Mouse (Mus musculus) cerebellum, postnatal 25 days (tissue): ENCODE measurements around the gene Vrk2.

Source experiments
- DNase-seq, 2 experiments: peaks; one replicate each; pipeline ENCODE4 v3.0.0; 2021; ENCODE audit warnings: mixed read lengths in 2 of 2

The Vrk2 gene

DNA sequence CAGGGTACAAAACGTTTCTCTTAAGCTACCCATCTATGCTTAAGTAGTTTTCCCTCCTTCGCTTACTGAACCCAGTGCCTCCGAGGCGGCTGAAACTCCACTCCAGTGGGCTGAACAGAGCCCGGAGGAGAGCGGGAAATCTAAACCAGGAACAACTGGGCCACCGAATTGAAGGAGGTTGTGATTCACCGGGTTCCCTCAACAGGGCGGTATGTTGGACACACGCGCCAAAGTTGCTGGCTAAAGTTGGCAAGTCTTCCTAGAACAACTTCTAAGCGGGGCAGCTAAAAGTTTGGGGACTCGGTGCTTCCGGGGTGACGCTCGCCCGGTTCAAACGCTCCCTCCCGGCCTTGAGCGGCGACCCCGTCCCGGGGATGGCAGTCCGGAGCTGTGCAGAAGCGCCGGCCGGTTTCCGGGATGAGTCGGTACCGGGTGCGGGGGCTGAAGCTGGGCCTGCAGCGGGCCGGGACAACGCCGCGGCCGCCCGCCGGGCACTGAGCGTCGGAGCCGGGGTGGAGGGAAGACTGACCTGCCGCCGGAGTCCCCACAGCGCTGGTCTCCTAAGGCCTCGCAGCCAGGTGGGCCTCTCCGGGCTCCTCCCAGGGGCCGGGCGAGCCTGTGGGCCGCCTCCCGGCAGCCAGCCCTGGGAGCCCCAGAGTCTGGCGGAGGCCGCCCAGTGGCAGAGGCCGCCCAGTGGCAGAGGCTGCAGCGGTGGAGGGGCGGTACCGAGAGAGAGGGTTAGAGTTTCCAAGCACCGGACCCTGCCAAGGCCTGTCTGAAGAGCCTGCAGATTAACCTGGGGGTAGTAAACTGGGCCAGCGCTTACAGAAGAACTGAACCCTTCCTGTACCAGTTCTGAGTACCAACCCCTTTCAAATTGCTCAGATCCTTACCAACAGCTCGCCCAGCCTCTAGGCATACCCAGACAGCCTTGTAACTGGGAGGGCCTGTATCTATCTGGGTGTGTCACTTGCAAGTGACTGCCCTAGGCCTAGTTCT is at the start of gene Vrk2, which contains the start of gene Gm6899:
Vrk2 (minus strand) TSS at position 939 of the 999 bp plus-strand sequence.
Gm6899 (plus strand) TSS at position 181 of the 999 bp plus-strand sequence.
- peak; percentile 37 to 50 for DNase-seq

DNA sequence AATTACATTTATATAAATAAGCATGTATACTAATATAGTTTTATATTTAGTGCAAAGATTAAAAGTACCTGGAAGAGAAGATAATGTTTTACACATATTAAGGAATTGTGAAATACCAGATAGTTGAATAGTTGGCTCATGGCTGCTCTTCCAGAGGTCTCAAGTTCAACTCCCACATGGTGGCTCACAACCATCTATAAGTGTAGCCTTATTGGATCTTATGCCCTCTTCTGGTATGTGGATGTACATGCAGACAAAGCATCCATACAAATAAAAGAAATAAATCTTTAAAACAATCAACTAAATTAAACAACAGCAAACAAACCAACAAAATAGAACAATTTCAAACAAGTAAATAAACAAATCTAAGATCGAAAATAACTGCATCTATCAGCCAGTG is 48.3 kb upstream of the Vrk2 start:
- no peak for DNase-seq

DNA sequence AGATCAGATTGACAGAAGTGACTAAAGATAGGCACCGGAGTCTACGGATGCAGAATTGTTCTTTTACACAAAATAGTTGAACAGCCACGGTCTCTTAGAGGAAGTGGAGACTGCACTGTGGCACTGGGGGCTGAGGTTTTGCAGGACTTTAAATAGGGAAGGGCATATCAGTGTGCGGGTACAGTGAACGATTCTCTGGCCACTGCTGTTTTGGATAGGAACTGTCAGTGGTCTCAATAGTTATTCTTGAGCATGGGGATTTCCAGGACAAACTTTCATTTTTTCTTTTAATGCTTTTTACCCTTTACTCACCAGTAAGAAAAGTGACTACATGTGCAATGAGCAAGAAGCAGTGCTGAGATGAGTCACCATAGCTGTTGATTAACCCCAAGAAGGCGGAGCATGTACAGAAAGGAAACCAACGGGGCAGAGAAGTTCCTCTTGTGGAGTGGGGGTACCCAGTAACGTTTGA is 46.6 kb upstream of the Vrk2 start:
- DNase-seq: no peak

DNA sequence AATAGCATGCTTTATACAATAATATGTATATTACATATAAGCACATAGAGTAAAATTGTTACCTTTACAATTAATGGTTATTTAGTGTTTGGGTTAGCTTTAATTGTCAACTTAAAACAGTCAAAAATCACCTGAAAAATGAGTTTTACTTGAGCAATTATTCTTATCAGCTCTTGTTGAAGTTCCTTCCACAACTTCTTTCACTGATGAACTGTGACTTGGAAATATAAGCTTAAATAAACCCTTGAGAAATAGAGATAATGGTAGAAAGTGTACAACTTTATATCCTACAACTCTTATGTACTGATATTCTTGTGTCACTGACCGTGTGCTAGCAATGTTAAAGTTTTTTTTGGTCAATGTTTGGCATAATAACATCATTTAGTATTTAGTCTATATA is 42.4 kb upstream of the Vrk2 start:
- DNase-seq: no peak

DNA sequence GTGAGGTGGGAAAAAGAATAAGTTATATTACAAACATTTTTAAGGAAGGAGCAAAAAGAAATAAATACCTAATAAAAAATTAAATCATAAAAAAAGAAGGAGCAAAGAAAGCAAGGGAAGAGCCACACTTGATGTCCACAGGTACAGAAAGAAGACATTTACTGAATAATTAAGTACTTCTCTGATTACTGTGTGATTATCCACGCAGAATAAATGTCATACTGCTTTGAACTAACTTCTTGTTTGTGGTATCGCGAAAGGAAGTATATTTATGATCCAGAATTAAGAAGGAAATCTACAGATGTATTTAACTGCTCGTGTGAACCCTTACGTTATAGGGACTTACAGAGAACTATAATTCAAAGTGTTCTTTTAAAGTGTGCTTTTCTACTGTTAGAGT is 28.9 kb upstream of the Vrk2 start:
- no peak for DNase-seq

DNA sequence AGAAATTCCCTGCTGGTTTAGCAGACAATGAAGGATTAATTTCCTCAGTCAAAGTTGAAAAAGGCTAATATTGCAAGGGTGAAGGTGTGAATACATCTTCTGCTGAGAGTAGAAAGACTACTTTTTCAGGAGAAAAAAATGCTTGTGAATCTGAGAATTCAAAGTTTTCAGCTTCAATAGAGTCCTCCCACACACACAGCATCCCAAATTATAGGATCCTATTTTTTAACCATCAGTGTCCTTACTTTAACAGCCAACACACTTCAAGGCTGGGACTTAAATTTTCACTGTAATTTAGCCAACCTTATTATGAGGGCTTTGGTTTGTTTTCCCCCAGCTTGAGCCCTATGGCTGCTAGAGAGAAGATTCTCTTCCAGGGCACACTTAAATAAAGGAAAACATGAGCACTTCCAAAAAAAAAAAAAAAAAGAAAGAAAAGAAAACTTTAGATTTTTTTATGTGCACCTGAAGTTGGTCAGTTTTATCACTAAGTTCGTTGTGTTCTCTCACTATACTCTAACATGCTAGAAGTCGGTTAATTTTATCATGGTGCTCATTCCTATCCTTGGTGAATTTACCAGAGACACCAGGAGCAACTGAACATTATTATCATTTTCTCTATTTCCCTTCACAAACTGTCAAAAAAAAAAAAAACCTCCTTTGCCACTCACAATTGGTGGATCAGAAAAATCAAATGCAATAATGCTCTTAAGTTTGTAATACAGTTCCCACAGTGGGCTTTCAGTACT is 24.9 kb upstream of the Vrk2 start:
- no peak for DNase-seq

DNA sequence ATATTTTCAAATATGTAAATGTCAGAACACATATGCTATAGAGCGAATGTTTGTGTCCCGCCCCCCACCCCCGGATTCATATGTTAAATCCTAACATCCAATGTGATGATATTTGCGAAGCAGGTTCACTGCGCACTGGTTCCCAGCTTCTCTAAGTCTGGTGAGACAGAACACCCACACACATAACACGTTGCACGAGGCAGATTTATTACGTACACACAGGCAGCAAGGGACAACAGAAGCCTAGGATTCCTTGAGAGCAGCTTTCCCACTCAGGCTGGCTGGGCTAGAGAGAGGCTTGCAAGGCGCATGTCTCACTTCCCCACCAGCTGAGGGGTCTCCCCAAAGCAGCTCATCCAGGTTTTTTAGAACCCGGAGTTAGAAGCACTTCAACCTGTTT is 15.0 kb upstream of the Vrk2 start:
- no peak for DNase-seq

DNA sequence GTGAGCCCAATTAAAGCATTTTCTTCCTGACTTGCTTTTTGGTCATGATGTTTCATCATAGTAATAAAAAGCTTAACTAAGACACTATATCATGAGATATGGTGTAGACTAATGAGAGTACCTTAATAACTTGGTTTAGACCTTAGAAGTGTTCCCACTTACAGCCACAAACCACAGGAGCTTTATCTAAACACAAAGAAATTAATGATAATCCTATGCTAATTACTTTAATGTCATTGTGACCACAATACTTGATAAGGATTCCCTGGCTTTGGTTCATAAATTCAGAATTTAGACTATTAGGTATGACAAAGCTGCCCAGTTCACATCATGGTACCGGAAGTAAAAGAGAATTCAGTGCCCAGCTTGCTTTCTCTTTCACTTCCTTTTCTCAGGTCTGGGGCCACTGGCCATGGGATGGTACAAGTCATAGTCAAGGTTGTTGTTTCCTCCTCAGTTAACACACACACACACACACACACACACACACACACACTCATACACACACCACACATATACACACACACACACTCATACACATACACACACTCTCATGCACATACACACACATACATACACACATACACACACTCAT is 10.4 kb upstream of the Vrk2 start:
- DNase-seq: no peak

DNA sequence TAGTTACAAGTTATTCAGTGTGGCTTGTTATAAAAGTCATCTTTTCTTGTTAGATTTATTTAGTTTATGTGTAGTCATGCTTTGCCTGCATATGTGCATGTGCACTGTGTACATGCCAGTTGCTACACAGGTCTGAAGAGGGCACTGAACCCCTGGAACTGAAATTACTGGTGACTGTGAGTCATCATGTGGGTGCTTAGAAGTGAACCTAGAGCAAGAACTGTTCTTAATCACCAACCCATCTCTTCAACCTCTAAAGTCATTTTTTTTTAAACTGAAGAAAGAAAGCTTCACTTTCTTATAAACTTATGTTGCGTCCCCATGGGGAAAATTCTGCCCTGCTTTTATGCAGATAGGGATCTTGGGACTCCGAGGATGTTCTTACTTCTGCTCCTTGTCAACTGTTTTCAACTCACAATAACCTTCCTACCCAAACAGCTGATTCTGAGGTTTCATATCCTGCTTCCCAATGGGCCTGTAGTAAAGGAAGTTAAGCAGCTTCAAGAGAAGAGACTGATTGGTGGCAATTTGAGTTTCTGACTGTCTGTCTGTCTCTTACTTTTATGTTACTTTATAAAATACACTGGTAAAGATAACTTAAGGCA is 7.9 kb upstream of the Vrk2 start:
- no peak for DNase-seq

DNA sequence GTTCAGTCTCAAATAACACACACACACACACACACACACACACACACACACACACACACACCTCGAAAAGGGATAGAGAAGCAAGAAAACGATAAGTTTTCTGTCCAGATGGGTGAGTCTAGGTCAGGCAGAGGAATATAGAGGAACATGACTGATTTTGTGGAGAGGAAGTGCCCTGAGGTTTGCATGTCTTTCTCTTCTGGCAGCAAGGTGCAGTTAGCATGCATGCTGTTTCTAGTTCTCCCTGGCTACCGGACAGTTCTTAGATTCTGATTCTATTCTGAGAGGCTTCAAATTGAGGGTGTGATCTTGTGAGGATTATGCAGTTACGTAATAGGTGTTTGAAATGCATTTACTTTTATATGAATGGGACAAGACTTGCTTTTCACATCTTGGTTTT is 6.9 kb upstream of the Vrk2 start:
- DNase-seq: no peak

DNA sequence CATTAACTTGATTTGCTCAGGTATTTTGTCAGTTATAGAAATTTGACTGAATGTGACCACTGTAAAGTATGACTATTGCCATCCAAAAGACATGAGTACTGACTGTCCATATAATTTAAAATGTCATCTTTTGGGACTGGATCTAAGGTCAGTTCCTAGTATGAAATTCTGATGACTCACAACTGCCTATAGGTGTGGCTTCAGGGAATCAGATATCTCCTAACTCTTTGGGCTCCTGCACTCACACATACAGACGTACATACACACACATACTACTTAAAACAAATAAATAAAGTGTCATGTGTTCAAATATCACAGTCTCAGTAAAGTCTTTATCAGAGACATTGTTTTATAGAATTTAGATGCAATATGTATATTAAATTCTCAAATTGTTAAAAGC is 5.1 kb upstream of the Vrk2 start:
- DNase-seq: no peak

DNA sequence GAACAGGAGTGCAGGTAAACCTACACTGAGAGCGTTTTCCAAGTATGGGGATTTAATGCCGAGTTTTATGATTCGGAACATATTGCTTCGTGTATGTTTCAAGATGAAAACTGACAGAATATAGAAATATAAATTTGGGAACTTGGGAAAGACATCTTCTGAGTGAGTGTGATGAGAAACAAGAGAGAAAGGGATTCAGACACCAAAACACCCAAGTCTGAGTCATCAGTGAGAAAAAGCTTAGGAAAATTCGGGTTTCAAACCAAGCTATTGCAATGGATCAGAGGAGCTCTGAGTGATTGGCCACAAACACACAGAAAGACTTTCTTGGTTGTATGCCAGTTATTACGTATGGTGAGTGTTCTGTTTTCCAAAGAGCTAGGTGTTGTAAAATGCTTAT is 4.0 kb upstream of the Vrk2 start:
- no peak for DNase-seq

DNA sequence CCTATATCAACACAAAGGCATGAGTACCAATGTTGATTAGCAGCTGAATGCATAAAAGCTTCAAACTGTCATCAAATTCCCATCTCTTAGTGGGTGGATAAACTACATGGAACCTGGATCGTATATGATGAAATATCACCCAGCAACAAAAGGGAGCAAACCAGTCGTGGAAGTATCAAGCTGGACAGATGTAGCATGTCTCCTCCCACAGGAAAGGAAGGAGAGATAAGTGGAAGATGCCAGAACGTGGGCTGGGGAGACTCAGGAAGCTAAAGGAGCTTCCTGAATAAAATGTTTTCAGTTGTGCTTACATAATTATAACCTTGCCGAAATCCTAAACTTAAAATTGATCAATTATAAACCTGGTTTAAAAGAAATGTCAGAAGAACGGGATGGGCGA is 3.3 kb upstream of the Vrk2 start:
- no peak for DNase-seq

DNA sequence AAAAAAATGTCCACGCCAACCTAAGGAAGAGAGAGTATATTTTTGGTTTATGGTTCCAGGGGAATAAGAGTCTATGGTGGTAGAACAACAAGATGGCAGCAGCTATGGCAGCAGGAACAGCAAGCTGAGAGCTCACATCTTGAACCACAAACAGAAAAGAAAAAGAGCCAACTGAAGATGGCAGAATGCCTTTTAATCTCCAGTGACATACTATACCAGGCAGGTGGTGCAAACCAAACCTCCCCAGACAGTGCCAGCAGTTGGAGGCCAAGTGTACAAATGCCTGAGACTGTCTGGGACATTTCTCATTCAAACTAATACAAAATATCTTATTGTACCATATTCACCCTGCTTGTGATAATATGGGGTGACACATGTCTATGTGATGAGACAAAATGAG is 2.4 kb upstream of the Vrk2 start:
- DNase-seq: no peak

DNA sequence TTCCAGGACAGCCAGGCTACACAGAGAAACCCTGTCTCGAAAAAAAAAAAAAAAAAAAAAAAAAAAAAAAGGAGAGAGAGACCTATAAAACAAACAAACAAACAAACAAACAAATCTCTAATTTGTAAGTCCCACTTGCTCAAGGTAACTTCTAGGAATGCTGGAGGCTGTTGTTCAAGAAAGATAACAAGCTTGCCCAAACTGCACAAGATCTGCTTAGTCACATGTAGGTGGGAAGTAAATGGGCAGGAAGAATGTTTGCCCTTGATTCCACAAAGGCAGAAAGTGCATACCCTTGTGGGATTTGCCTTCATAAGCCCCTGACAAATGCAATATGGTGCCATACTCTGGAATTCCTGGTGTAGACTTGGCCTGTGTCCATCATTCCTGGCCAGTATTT is 688 bp upstream of the Vrk2 start:
- DNase-seq: no peak

DNA sequence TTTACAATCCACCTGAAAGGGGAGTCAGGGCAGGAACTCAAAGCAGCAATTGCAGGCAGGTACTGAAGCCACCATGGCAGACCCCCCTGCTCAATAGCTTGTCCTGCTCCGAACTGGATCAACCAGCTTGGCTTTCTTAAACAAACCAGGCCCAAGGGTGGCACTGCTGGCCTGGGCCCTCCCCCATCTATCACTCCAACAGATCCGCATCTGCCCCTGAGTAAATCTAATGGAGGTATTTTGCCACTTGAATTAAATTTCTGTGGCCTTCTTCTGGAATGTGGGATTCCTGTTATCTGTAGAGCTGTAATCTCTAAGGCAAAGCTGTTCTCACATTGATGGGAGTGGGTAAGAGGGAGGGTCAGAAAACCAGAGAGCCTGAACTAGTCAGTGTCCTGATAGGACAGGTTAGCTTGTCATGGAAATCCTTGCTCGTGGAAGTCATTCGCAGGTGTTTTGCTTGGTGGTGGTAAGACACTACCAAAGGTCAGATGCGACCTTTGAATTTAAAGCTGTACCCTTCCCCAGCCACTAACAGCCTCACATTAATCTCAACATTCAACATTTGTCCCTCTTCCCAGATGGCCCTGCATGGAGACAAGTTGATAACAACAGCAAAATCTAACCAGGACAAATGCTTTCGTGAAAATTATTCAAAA is 1.3 kb downstream of the Vrk2 start:
- no peak for DNase-seq

DNA sequence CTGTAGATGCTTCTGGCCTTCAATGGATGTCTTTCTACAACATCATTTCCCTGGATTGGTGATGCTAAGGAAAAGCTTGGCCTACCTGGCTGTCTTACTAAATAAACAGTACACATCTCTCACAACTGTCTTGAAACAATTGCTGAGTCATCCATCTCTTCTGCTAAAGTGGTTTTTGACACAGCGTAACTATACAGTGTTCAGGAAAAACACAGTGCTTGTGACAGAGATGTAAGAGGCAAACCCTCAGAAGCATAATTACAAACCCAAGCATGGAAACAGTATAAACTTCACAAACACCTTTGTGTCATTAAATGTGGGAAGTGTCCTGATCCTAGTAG is 6.6 kb downstream of the Vrk2 start:
- DNase-seq: no peak

DNA sequence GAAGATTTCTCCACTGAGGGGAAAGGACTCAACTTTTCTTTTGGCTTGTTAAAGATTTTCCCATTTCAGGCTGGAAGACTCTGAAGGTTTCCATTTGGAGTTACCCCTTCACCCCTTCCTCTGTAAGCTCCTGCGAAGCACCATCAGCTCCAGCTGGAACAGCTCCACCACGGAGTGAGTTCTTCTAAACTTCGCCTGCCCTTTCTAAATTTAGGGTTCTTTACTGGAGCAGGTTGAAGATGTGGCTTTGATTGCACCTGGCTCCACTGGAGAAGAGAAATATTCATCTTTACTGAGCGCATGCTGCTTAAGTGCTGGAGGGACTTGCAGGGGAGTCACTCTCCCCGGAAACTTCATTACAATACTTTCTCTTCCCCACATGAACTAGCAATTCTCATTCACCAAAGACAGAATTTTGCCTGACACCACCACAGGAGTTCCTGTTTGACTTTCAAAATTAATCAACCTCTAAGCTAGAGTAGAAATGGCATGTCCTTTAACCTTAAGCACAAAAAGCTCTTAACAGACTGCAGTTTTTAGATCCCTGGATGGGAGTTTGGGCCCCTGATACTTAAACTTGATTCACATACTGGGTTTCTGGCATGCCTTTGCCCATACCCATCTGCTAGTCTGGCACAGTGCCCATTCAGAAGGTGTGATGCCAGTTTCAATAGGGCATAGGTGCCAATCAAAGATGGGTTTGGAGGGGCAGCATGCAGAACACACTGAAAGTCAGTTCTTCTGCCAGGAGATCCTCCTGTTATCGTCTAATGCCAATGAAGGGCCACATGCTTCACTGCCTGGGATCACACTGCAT is 7.2 kb downstream of the Vrk2 start:
- peak; percentile 73 to 80 for DNase-seq

DNA sequence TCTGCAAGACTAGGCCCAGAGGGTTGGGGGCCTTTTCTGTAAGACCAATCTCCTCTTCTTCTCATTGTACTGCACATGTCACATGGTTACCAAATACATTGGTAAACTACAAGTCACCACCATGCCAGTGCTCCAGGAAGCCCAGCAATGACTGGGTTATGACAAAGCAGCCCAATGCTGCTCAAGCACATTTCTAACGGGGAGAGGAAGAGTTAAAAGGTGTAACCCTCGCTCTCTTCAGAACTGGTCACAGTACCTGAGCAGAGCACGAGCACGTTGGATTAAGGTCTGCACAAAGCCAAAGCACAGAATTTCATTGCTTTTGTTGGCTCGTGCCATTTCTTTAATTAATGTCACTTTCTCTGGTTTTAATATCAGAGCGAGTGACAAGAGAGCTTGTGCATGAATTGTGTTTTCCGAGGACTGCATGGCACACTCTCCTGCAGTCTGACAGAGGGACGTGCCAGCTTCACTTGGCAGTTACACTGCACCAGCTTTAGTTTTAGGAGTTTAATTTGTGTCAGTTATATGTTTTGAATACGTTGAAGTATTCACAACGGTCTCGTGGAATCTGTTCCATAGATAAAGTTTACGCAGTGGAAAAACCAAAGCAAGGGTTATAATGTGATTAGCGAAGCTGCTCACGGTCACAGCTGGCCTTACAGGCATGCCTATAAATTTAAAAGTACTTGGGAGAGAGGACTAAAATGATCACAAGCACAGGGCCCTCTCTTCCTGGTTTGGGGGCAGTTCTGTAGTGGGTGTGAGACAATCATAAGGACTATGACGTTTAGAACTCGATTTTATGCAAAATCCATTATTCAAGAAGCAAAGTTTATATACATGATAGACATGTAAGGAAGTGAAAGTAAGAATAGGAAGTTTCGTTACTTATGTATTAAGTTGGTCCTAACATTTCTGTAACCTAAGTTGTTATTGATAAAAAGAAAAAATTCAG is 8.1 kb downstream of the Vrk2 start:
- DNase-seq: peak; percentile 7 to 13

DNA sequence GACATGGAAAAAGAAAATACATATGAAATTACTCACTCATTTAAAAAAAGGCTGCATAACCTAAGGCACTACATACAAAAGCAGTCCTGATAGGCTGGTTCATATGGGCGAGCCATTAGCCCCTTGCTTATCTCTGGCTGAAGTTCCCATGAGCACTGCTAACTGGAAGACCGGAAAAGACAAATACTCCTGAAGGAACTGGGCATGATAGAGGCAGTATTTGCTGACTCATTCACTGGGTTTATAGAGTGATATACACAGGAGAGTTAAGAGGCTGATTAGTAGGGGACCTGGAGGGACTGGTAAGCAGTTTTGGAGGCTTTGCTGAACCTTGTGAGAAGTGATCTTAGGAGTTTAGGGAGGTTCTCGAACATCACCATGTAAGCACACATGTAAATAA is 42.2 kb downstream of the Vrk2 start:
- DNase-seq: no peak
